18 mouse cellular contexts compared by ENCODE assay signal in the genomic region with DNA sequence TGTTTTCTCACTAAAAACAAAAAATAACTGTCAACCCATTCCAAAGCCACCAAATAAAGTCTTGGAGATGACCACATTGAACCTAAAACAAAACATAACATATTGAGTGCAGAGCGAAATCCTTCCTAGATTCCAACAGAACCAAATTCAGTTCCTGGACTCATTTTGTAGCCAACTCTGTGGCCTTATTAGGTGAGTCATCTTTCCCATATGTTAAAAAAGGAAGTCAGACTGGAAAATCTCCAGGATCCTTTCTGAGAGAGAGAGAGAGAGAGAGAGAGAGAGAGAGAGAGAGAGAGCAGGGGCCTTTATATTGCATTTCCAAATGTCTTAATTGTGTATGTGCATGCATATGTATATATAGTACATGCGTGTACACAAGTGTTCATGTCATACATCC.
DNase-seq lines count a peak whose midpoint lies in the region; ATAC-seq and TF ChIP-seq lines count a peak whose summit lies in the region.
"Had no signal": no experiment of that assay in that cellular context is flagged by ENCODE, and none has a peak within 500 bp of the region (broad histone marks: within the 10 kb centered on the region; RNA-seq: fewer than 3 reads in every experiment).

No protein-coding gene starts in this region.

- H3K4me2 ChIP-seq in heart, postnatal 0 days (ENCODE audit: low read depth, low read length): no peak overlapping the region
- H3K4me2 ChIP-seq in limb, embryonic 15.5 days: no peak overlapping the region
- no peak overlapping the region for H3K4me2 ChIP-seq in hindbrain, postnatal 0 days (ENCODE audit: low read depth, low read length)
- H3K4me2 ChIP-seq: embryonic facial prominence, embryonic 15.5 days; heart, embryonic 11.5 days; liver, embryonic 15.5 days; neural tube, embryonic 13.5 days had no signal

- no peak overlapping the region for H3K9ac ChIP-seq in heart, postnatal 0 days (replicated peaks; ENCODE audit: low read depth, low read length)
- H3K9ac ChIP-seq in limb, embryonic 15.5 days: no peak overlapping the region
- no peak overlapping the region for H3K9ac ChIP-seq in hindbrain, postnatal 0 days (replicated peaks; ENCODE audit: low read length)
- H3K9ac ChIP-seq: embryonic facial prominence, embryonic 15.5 days; liver, embryonic 15.5 days; neural tube, embryonic 13.5 days had no signal

- peak overlapping the region; percentile 54; the same call in 1 of the 2 replicates for H3K27ac ChIP-seq in heart, postnatal 0 days (ENCODE audit: low read depth)
- H3K27ac ChIP-seq in limb, embryonic 15.5 days: peak overlapping the region; percentile 43
- H3K27ac ChIP-seq in hindbrain, postnatal 0 days: no peak overlapping the region
- H3K27ac ChIP-seq: embryonic facial prominence, embryonic 15.5 days; hindbrain, embryonic 10.5 days; liver, embryonic 15.5 days; neural tube, embryonic 13.5 days had no signal

- 76% methylated on average over 2 of the region's 2 CpGs for WGBS in heart, postnatal 0 days
- WGBS in limb, embryonic 15.5 days: 68% methylated on average over 2 of the region's 2 CpGs
- 96% methylated on average over 2 of the region's 2 CpGs for WGBS in hindbrain, postnatal 0 days

- H3K4me1 ChIP-seq in heart, postnatal 0 days (ENCODE audit: control insufficient read depth, insufficient read depth): peaks cover 14% of the 10 kb centered on the region
- H3K4me1 ChIP-seq in limb, embryonic 15.5 days: peaks cover 10% of the 10 kb centered on the region
- peaks cover 3% of the 10 kb centered on the region; the same call in 1 of the 2 replicates for H3K4me1 ChIP-seq in hindbrain, postnatal 0 days (ENCODE audit: insufficient read depth, low read length)
- H3K4me1 ChIP-seq: hindbrain, embryonic 10.5 days; liver, embryonic 15.5 days; midbrain, embryonic 10.5 days had no signal

- TF ChIP-seq CTCF in heart, postnatal 0 days (IDR thresholded peaks at IDR 0.05; ENCODE audit: low read depth): no peak
- no peak for TF ChIP-seq CTCF in hindbrain, postnatal 0 days (IDR thresholded peaks at IDR 0.05; ENCODE audit: low read depth)

- DNase-seq in cerebellum, adult 8-10 months: peak; percentile 26
- DNase-seq in cerebellum, postnatal 36 days: no peak
- peak; percentile 23 for DNase-seq in heart, postnatal 0 days (ENCODE audit: low spot score)
- DNase-seq in heart, adult 9 months (ENCODE audit: low spot score in 2 of 2): no peak
- DNase-seq in Muller cell, postnatal 12 days (ENCODE audit: inconsistent ontology term): peak; percentile 8
- no peak for DNase-seq in hindbrain, postnatal 0 days (ENCODE audit: low spot score)
- DNase-seq in layer of hippocampus, adult 9-10 months (ENCODE audit: low spot score): no peak
- DNase-seq: gastrocnemius, postnatal 14 days; layer of hippocampus, postnatal 36 days; right cerebral cortex, postnatal 25 days had no signal

- H3K4me3 ChIP-seq in heart, postnatal 0 days (ENCODE audit: low read depth, low read length): no peak overlapping the region
- H3K4me3 ChIP-seq in limb, embryonic 15.5 days: no peak overlapping the region
- H3K4me3 ChIP-seq in hindbrain, postnatal 0 days (ENCODE audit: low read length): no peak overlapping the region
- H3K4me3 ChIP-seq: embryonic facial prominence, embryonic 15.5 days; hindbrain, embryonic 10.5 days; liver, embryonic 15.5 days; midbrain, embryonic 10.5 days; neural tube, embryonic 13.5 days had no signal

- no peaks in the 10 kb centered on the region for H3K9me3 ChIP-seq in heart, postnatal 0 days (replicated peaks; ENCODE audit: control insufficient read depth, low read length)
- no peaks in the 10 kb centered on the region for H3K9me3 ChIP-seq in limb, embryonic 15.5 days
- no peaks in the 10 kb centered on the region for H3K9me3 ChIP-seq in hindbrain, postnatal 0 days (ENCODE audit: low read length)
- H3K9me3 ChIP-seq: embryonic facial prominence, embryonic 15.5 days; hindbrain, embryonic 10.5 days; liver, embryonic 15.5 days; midbrain, embryonic 10.5 days; neural tube, embryonic 13.5 days had no signal

- no peak for ATAC-seq in heart, postnatal 0 days (ENCODE audit: insufficient read depth, low read depth)
- ATAC-seq in limb, embryonic 15.5 days (ENCODE audit: insufficient number of reproducible peaks, low FRiP score, low TSS enrichment, low read depth): no peak
- ATAC-seq in hindbrain, postnatal 0 days: no peak
- ATAC-seq: inflammation-experienced regulatory T-cells, adult 6 months had no signal

- no peaks in the 10 kb centered on the region for H3K36me3 ChIP-seq in heart, postnatal 0 days (replicated peaks; ENCODE audit: control insufficient read depth, insufficient read depth, low read length)
- H3K36me3 ChIP-seq in limb, embryonic 15.5 days: no peaks in the 10 kb centered on the region
- no peaks in the 10 kb centered on the region for H3K36me3 ChIP-seq in hindbrain, postnatal 0 days (ENCODE audit: insufficient read depth, low read length)
- H3K36me3 ChIP-seq: embryonic facial prominence, embryonic 15.5 days; hindbrain, embryonic 10.5 days; liver, embryonic 15.5 days; midbrain, embryonic 10.5 days; neural tube, embryonic 13.5 days had no signal

- no peak for TF ChIP-seq EP300 in heart, postnatal 0 days (IDR thresholded peaks at IDR 0.05; ENCODE audit: low read depth)

- H3K27me3 ChIP-seq in heart, postnatal 0 days (ENCODE audit: control insufficient read depth, insufficient read depth, low read length): no peaks in the 10 kb centered on the region
- H3K27me3 ChIP-seq in limb, embryonic 15.5 days: no peaks in the 10 kb centered on the region
- H3K27me3 ChIP-seq in hindbrain, postnatal 0 days (ENCODE audit: insufficient read depth, low read length): no peaks in the 10 kb centered on the region
- H3K27me3 ChIP-seq: embryonic facial prominence, embryonic 15.5 days; liver, embryonic 15.5 days; neural tube, embryonic 13.5 days had no signal

Comparison
In these comparisons a context has a peak if more than half of its experiments do, and no peak if none do; other contexts are left out.
1. DNase-seq: peak in cerebellum, adult 8-10 months (single experiment), heart, postnatal 0 days (single experiment) and Muller cell, postnatal 12 days (single experiment); none in cerebellum, postnatal 36 days (0 of 2), heart, adult 9 months (0 of 2), hindbrain, postnatal 0 days (single experiment) and layer of hippocampus, adult 9-10 months (single experiment).